Comparison of ENCODE assay signal across 20 mouse cellular contexts in the genomic region with DNA sequence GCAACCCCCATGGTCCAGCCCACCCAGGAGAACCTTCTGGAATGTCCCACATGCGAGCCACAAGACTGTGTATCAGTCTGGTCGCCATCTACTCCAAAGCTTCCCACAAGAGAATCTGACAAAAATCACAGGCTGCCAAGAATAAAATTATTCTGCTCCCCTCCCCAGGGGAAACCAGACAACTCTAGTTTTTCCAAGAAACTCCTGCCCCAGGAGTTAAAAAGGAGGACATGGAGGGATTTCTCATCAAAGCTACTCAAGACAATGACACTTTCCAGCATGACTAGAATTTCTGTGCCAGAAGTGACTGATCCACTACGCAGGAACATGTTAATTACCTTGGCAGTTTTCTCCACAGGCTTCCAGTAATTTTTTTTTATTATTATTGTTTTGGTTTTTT.
DNase-seq lines count a peak whose midpoint lies in the region; ATAC-seq and TF ChIP-seq lines count a peak whose summit lies in the region.
"Had no signal": no experiment of that assay in that cellular context is flagged by ENCODE, and none has a peak within 500 bp of the region (broad histone marks: within the 10 kb centered on the region; RNA-seq: fewer than 3 reads in every experiment).

No protein-coding gene starts in this region.

- no peaks in the 10 kb centered on the region; the same call in 1 of the 2 replicates for H3K9me3 ChIP-seq in heart, embryonic 11.5 days (replicated peaks; ENCODE audit: control insufficient read depth, low read length)
- H3K9me3 ChIP-seq: embryonic facial prominence, embryonic 13.5 days; forebrain, embryonic 12.5 days; G1E; heart, embryonic 13.5 days; hindbrain, embryonic 13.5 days; intestine, embryonic 15.5 days had no signal

- ATAC-seq in heart, embryonic 11.5 days (replicated peaks; ENCODE audit: insufficient number of reproducible peaks, low FRiP score, low TSS enrichment), result no peak
- ATAC-seq: CD4-positive, CD25-positive, alpha-beta regulatory T cell, adult 4 months; forebrain, embryonic 16.5 days; intestine, embryonic 15.5 days had no signal

- no peak for DNase-seq in gastrocnemius, adult 2 months
- DNase-seq in gastrocnemius, postnatal 14 days, result no peak
- DNase-seq in heart, adult 8-10 months (ENCODE audit: low spot score), result peak; percentile 51
- peak; percentile 2 to 4 for DNase-seq in layer of hippocampus, postnatal 10 days (ENCODE audit: low spot score in 2 of 2)
- DNase-seq in layer of hippocampus, adult 9-11 months, result no peak
- DNase-seq: adrenal gland, adult 8-10 months; B cell, adult 2 months; cerebellum, adult 11-12 months; cerebellum, adult 9-10 months; heart, postnatal 4 days had no signal

- H3K9ac ChIP-seq in heart, embryonic 11.5 days (ENCODE audit: low read depth, low read length), result no peak overlapping the region
- H3K9ac ChIP-seq: embryonic facial prominence, embryonic 13.5 days; forebrain, embryonic 12.5 days; heart, embryonic 13.5 days; hindbrain, embryonic 13.5 days; intestine, embryonic 15.5 days had no signal

- peak overlapping the region; percentile 64 for H3K27ac ChIP-seq in gastrocnemius, adult 2 months
- no peak overlapping the region for H3K27ac ChIP-seq in heart, embryonic 11.5 days (ENCODE audit: low read depth, low read length)
- peak overlapping the region; percentile 89 for H3K27ac ChIP-seq in brown adipose tissue, adult 24 weeks (replicated peaks; ENCODE audit: low read depth, low read length)
- H3K27ac ChIP-seq: embryonic facial prominence, embryonic 13.5 days; forebrain, embryonic 12.5 days; heart, embryonic 13.5 days; hindbrain, embryonic 13.5 days; intestine, embryonic 15.5 days had no signal

- H3K4me2 ChIP-seq in heart, embryonic 11.5 days, result no peak overlapping the region
- H3K4me2 ChIP-seq: embryonic facial prominence, embryonic 13.5 days; forebrain, embryonic 12.5 days; heart, embryonic 13.5 days; hindbrain, embryonic 13.5 days; intestine, embryonic 15.5 days had no signal

- 74% methylated on average over 3 of the region's 3 CpGs for WGBS in heart, embryonic 11.5 days (ENCODE audit: insufficient replicate concordance)

- TF ChIP-seq CTCF in gastrocnemius, adult 2 months (IDR thresholded peaks at IDR 0.05), result no peak

- intact Hi-C loops in gastrocnemius, adult 2 months (cut with DNase I), result no loop called here
- intact Hi-C loops in gastrocnemius, postnatal 14 days (cut with DNase I; ENCODE audit: low total_unique reads), result no loop called here

- H3K4me3 ChIP-seq in gastrocnemius, adult 2 months, result no peak overlapping the region
- H3K4me3 ChIP-seq in heart, embryonic 11.5 days (ENCODE audit: low read depth, low read length), result no peak overlapping the region
- H3K4me3 ChIP-seq in brown adipose tissue, adult 24 weeks (ENCODE audit: insufficient read depth, low read depth, low read length), result no peak overlapping the region
- H3K4me3 ChIP-seq: embryonic facial prominence, embryonic 13.5 days; forebrain, embryonic 12.5 days; heart, embryonic 13.5 days; hindbrain, embryonic 13.5 days; intestine, embryonic 15.5 days had no signal

- no peaks in the 10 kb centered on the region for H3K27me3 ChIP-seq in heart, embryonic 11.5 days (ENCODE audit: control insufficient read depth, insufficient read depth, low read length)
- H3K27me3 ChIP-seq: embryonic facial prominence, embryonic 13.5 days; forebrain, embryonic 12.5 days; heart, embryonic 13.5 days; hindbrain, embryonic 13.5 days; intestine, embryonic 15.5 days had no signal

- no peaks in the 10 kb centered on the region for H3K36me3 ChIP-seq in heart, embryonic 11.5 days (ENCODE audit: control insufficient read depth, insufficient read depth, low read length)
- H3K36me3 ChIP-seq: embryonic facial prominence, embryonic 13.5 days; forebrain, embryonic 12.5 days; G1E; heart, embryonic 13.5 days; hindbrain, embryonic 13.5 days; intestine, embryonic 15.5 days had no signal

- no peaks in the 10 kb centered on the region for H3K4me1 ChIP-seq in heart, embryonic 11.5 days (ENCODE audit: control insufficient read depth, insufficient read depth, low read length)
- H3K4me1 ChIP-seq in brown adipose tissue, adult 24 weeks (ENCODE audit: control insufficient read depth, insufficient read depth, insufficient read length, low read length), result peaks cover 21% of the 10 kb centered on the region
- H3K4me1 ChIP-seq: forebrain, embryonic 12.5 days; hindbrain, embryonic 13.5 days had no signal

Comparison
In these comparisons a context has a peak if more than half of its experiments do, and no peak if none do; other contexts are left out.
1. DNase-seq: peak in heart, adult 8-10 months (single experiment) and layer of hippocampus, postnatal 10 days (2 of 2); none in gastrocnemius, adult 2 months (single experiment), gastrocnemius, postnatal 14 days (single experiment) and layer of hippocampus, adult 9-11 months (single experiment).